Mouse (Mus musculus) megakaryocyte, adult 5-6 weeks (primary cell): Measurements from ENCODE around the gene Drc1. TPM values are rescaled to one million over a fixed set of nuclear protein-coding genes. Genes with fewer than 3 reads are reported as not detected.

ENCODE experiments used
- ATAC-seq: 2 replicates; pipeline ENCODE4 v1.8.0; 2016; ENCODE audit warnings: mild to moderate bottlenecking, inconsistent platforms; ENCODE audit not compliant: poor library complexity, severe bottlenecking
- total RNA-seq, 2 experiments: library from RNA; stranded (forward) in 1 of 2; stranded (reverse) in 1 of 2; fragments of 153-499, 151-499 nt in 1 of 2; fragments of 221-1000, 200-1000 nt in 1 of 2; gene quantifications; 2 replicates each; pipeline versions ENCODE4 v1.2.3 to v1.2.4; 2015 to 2017

Gene Drc1
- total RNA-seq (2015) (0.11 TPM in 1 of 2 replicates, not detected in the other), total RNA-seq (2017) (0.28 TPM in 1 of 2 replicates, not detected in the other)

- no peak for ATAC-seq
Measured at GRCm38 (mm10) chr5:30281291-30281732, at the start of gene Drc1. TSS of gene Drc1 (plus strand) at chr5:30281388.

DNA sequence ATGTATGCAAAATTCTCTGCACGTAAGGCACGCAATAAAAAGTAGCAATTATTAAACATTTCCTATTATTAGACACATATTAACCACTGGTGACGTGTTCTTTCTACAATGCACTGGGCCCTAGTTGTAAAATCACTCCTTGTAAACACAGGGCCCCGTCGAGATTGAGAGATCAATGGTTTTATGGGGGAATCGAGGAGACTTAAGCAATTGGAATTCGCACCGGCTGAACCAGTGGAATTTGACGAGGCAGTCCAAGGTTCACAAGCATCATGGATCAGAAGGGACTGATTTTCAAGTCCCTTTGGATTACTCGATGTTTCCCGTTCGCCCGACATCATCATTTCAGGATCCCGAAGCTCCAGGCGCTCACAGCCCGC, 49.3 kb upstream of the Drc1 start:
- no peak for ATAC-seq

- peak; percentile 98 for ATAC-seq
Measured at GRCm38 (mm10) chr5:30232271-30232971, 48.8 kb upstream of the Drc1 start, which contains the start of gene Selenoi. TSS of gene Selenoi (plus strand) at chr5:30232581.

GRCm38 (mm10) chr5:30233042-30233441, 48.1 kb upstream of the Drc1 start:
- no peak for ATAC-seq

- no peak for ATAC-seq
Measured at GRCm38 (mm10) chr5:30233979-30234378, 47.2 kb upstream of the Drc1 start.

DNA sequence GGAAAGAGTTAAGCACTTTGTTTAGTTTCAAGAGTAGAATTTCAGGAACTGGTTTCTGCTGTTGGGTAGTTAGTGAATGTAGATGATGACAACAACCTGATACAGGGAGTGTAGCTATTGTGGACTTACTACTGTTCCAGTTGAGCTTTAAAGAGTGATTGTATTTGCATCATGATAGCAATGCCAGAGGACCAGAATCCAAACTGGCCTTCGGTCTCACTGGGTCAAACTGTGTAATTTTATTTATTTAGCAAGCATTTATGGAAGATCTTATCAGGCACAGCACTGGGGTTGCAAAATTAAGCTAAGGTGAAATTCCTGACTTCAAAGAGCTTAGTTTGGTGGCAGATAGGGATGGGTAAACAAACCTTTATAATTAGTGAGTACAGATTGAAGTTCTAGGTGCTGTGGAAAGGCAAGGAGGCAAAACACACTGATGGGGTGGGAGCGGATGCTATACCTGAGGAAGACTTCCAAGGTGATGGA, 45.5 kb upstream of the Drc1 start:
- ATAC-seq, result no peak

- no peak for ATAC-seq
Measured at GRCm38 (mm10) chr5:30238533-30238932, 42.7 kb upstream of the Drc1 start.

DNA sequence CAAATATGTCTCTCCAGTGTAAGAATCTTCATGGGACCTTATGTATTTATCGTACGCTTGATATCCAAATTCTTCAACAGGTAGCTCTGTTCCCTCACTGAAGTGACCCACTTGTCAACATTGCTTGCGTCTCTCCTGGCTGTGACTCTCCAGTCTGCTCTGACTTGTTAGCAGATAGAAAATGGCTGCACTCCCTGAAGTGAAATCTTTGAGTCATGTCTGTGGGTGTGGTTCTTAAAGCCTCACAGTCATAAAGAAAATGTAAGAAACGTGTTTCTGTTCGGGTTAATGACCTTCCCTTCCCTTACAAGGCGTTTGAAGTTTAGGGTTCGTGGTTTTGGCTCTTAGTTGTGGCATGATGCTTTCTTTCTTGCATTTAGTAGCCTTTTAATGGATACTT, 40.6 kb upstream of the Drc1 start:
- peak; percentile 49 for ATAC-seq

DNA sequence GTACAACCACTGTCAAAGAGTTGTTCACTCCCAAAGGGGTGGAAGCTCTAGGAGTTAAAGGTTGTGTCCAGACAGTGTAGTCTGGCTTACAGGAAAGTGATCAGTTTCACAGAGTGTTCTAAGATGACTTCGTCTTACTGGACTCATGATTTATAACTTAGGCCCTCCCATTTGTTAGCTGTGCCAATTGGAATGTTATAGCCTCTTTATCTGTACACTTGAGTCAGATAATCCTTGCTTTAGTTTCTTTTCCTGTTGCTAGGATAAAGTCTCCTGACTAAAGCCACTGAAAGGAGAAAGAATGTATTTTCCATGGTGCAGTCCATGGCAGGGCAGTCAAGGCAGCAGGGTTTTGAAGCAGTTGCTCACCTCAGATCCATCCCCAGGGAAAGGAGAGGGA, 38.8 kb upstream of the Drc1 start:
- no peak for ATAC-seq

GRCm38 (mm10) chr5:30243741-30244140, 37.4 kb upstream of the Drc1 start:
- ATAC-seq, result no peak

DNA sequence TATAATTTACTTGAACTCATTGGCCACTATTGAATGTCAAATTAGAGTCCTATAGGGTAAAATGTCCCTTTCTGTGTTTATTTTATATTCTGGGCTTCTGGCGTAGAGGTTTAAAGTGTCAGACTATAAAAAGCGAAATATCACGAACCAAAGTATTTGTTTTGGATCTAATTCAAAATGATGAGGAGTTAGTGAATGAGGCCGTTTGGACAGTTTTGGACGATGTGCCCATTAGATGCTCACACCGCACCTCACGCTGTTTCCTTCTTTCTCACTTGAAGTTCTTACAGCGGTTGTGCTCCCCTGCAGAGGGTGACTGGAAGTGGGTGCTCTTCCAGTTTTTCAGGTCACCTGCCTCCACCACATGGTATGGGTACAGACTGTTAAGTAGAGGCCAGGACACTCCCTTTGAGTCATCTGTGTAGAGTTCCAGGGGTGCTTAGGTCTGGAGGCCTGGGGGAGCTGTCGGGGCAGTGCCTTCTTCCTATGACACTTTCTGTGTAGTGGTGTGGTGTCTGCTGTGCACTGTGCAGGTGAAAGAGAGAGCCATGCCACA, 35.2 kb upstream of the Drc1 start:
- ATAC-seq, result no peak

- 0 out of 2 replicates have a peak, but pooled peaks have one; percentile 43 for ATAC-seq
Measured at GRCm38 (mm10) chr5:30247666-30248065, 33.5 kb upstream of the Drc1 start.

GRCm38 (mm10) chr5:30255567-30256354, 25.4 kb upstream of the Drc1 start:
- no peak for ATAC-seq

GRCm38 (mm10) chr5:30258776-30259175, 22.4 kb upstream of the Drc1 start:
- ATAC-seq, result no peak

- no peak for ATAC-seq
Measured at GRCm38 (mm10) chr5:30270571-30271190, 10.5 kb upstream of the Drc1 start.

GRCm38 (mm10) chr5:30271599-30272281, 9.4 kb upstream of the Drc1 start:
- ATAC-seq, result no peak

DNA sequence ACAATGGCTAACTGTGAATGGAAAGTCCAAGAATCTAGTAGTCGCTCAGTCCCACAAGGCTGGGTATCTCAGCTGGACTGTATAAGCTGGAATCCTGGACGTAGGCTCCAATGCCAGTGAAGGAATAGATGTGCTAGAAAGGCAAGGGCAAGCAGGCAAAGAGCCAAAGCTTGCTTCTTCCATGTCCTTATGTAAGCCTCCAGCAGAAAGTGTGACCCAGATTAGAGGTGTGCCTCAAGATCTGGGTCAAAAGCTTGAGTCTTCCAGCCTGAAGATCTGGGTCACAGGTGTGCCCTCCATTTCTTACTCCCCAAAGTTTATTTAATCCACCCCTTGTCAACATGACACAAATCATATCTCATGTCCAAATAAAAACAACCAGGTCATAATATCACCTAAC, 4.8 kb upstream of the Drc1 start:
- ATAC-seq, result no peak

DNA sequence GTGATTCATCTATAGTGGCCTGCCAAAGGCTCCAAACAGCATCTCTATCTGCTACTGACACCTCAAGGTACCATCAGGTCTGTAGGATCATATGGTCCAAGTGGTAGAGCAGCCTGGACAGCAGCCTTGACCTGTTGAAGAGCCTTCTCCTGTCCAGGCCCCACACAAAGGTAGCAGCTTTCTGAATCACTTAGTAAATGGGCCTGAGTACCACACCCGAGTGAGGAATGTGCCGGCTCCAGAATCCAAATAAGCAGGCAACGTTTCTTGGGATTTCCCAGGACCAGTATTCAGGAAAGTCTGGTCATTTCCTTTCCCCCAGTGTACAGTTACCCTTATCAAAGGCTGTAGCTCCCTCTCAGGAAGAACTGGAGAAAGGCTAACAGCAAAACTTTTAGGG, 2.2 kb upstream of the Drc1 start:
- ATAC-seq, result no peak

GRCm38 (mm10) chr5:30279446-30279845, 1.7 kb upstream of the Drc1 start:
- no peak for ATAC-seq

DNA sequence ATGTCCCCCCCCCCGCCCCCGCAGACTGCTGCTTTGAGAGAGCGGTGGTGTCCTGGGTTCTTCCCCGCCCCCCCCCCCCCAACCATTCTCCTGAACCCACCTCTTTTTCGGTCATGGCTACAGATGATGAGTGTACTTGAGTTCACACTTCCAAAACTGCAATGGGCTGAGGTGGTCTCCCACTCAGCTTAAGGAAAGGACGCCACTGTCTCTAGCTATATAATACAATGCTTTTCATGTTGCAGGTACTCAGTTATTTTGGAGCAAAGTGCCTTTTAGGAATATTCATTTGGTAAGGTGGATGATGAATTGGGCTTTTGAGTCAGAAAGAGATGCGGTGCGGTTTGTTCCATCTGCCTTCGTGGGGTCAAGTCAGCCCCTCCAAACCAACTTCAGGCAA, 324 bp upstream of the Drc1 start:
- no peak for ATAC-seq
